Mouse (Mus musculus): ENCODE measurements at regions not wholly inside any gene's neighbourhood (a gene's known extent, or its start where the extent isn't known, plus 50 kb on each side); places are given as distances from the start of the nearest gene placed in this dataset.

- TF ChIP-seq GATA2 (IDR thresholded peaks at IDR 0.05; ENCODE audit: borderline replicate concordance, low read depth, low read length), result no peak
- no peak for TF ChIP-seq POLR2AphosphoS5 (IDR thresholded peaks at IDR 0.05; ENCODE audit: insufficient replicate concordance, low read depth, low read length)
- TF ChIP-seq TAL1 (conservative IDR thresholded peaks at IDR 0.05; ENCODE audit: low read depth, low read length), result no peak
These were observed 170.4 kb upstream of the Camk1g start for GRCm38 (mm10) chr1:193540486-193540885.
